Comparison of ENCODE assay signal across 22 mouse cellular contexts in the genomic region with DNA sequence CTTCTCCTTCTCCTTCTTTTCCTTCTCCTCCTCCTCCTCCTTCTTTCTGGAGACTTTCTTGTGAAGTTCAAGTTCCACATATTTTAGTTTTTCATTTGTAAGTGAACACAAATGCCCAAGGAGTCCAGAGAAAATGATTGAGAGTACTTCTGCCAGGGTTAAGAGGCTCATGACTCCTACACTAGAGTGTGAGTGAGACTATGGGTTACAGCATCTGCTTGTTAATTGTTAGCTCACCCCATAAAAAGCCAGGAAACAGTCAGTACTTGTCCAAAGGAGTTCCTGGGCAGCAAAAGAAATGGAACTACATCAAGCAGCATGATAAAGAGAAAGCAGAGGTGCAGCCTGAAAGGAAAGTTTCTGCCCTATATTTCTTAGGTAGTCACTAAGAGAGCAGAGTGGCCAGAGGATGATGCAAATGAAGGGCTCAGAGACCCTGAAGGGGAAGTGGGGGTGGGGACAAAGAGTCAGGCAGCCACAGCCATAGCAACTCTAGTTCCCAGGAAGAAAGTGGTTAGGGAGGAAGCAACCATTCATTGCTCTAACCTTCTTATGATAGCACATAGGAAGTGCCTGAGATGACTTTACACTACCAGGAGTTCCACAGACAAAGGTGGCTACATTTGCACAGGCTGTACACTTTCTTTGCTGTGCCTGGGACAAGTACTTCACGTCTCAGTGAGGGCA. TPM values are rescaled to one million over a fixed set of nuclear protein-coding genes. Genes with fewer than 3 reads are reported as not detected.
DNase-seq lines count a peak whose midpoint lies in the region; ATAC-seq and TF ChIP-seq lines count a peak whose summit lies in the region.
"Had no signal": no experiment of that assay in that cellular context is flagged by ENCODE, and none has a peak within 500 bp of the region (broad histone marks: within the 10 kb centered on the region; RNA-seq: fewer than 3 reads in every experiment).

No protein-coding gene starts in this region.

- H3K9me3 ChIP-seq in kidney, embryonic 15.5 days (replicated peaks) = no peaks in the 10 kb centered on the region
- no peaks in the 10 kb centered on the region for H3K9me3 ChIP-seq in lung, postnatal 0 days (ENCODE audit: low read length)
- H3K9me3 ChIP-seq: embryonic facial prominence, embryonic 13.5 days; forebrain, embryonic 12.5 days; heart, embryonic 12.5 days; hindbrain, embryonic 15.5 days had no signal

- 100% methylated on average over 1 of the region's 1 CpGs for WGBS in kidney, embryonic 15.5 days
- WGBS in lung, postnatal 0 days = 13% methylated on average over 1 of the region's 1 CpGs
- WGBS in lung, adult 2 months = 30% methylated on average over 1 of the region's 1 CpGs

- ATAC-seq in kidney, embryonic 15.5 days (replicated peaks; ENCODE audit: low FRiP score) = no peak
- peak; percentile 75 for ATAC-seq in lung, postnatal 0 days
- peak; percentile 48; the same call in 1 of the 2 replicates for ATAC-seq in granulocyte monocyte progenitor cell, adult 5-6 weeks (replicated peaks; ENCODE audit: poor library complexity, severe bottlenecking)
- ATAC-seq: activated CD4-positive, CD25-positive, alpha-beta regulatory T cell, adult 4 months; forebrain, embryonic 16.5 days; Patski had no signal

- no peaks in the 10 kb centered on the region for H3K27me3 ChIP-seq in kidney, embryonic 15.5 days
- no peaks in the 10 kb centered on the region for H3K27me3 ChIP-seq in lung, postnatal 0 days (replicated peaks; ENCODE audit: insufficient read depth, low read length)
- H3K27me3 ChIP-seq: embryonic facial prominence, embryonic 13.5 days; forebrain, embryonic 12.5 days; heart, embryonic 12.5 days; hindbrain, embryonic 15.5 days; Patski had no signal

- H3K4me2 ChIP-seq in kidney, embryonic 15.5 days = no peak overlapping the region
- no peak overlapping the region for H3K4me2 ChIP-seq in lung, postnatal 0 days (replicated peaks; ENCODE audit: low read depth, low read length)
- H3K4me2 ChIP-seq: embryonic facial prominence, embryonic 13.5 days; forebrain, embryonic 12.5 days; heart, embryonic 12.5 days; hindbrain, embryonic 15.5 days had no signal

- no peak overlapping the region for H3K27ac ChIP-seq in kidney, embryonic 15.5 days
- no peak overlapping the region for H3K27ac ChIP-seq in lung, postnatal 0 days (ENCODE audit: low read length)
- H3K27ac ChIP-seq: embryonic facial prominence, embryonic 13.5 days; forebrain, embryonic 12.5 days; hindbrain, embryonic 15.5 days had no signal

- TF ChIP-seq EP300 in lung, postnatal 0 days (IDR thresholded peaks at IDR 0.05) = no peak

- no peak for TF ChIP-seq POLR2A in lung, adult 2 months (IDR thresholded peaks at IDR 0.05; ENCODE audit: borderline replicate concordance, extremely low read depth, low read depth, low read length)

- no peak for TF ChIP-seq CTCF in lung, postnatal 0 days (IDR thresholded peaks at IDR 0.05)
- no peak for TF ChIP-seq CTCF in lung, adult 2 months (IDR thresholded peaks at IDR 0.05; ENCODE audit: insufficient read depth, low read length)

- DNase-seq in kidney, adult 9 months = peak; percentile 43
- peak; percentile 47 for DNase-seq in lung, postnatal 0 days (ENCODE audit: low spot score)
- DNase-seq in lung, adult 2 months = no peak
- no peak for DNase-seq in adrenal gland, postnatal 36 days
- DNase-seq in adrenal gland, postnatal 10 days = no peak
- DNase-seq: adrenal gland, postnatal 25 days; cerebellum, adult 2 months; cerebellum, postnatal 14 days; gastrocnemius, postnatal 14 days had no signal

- H3K4me1 ChIP-seq in kidney, embryonic 15.5 days = no peaks in the 10 kb centered on the region
- H3K4me1 ChIP-seq in lung, postnatal 0 days (ENCODE audit: insufficient read depth, low read depth, low read length) = no peaks in the 10 kb centered on the region
- no peaks in the 10 kb centered on the region for H3K4me1 ChIP-seq in lung, adult 2 months (ENCODE audit: control insufficient read depth, insufficient read depth, low read length)
- H3K4me1 ChIP-seq: embryonic facial prominence, embryonic 13.5 days; forebrain, embryonic 12.5 days; heart, embryonic 12.5 days; hindbrain, embryonic 15.5 days had no signal

- no peaks in the 10 kb centered on the region for H3K36me3 ChIP-seq in kidney, embryonic 15.5 days
- H3K36me3 ChIP-seq in lung, postnatal 0 days (ENCODE audit: insufficient read depth, low read length) = no peaks in the 10 kb centered on the region
- H3K36me3 ChIP-seq: embryonic facial prominence, embryonic 13.5 days; forebrain, embryonic 12.5 days; heart, embryonic 12.5 days; hindbrain, embryonic 15.5 days had no signal

- H3K4me3 ChIP-seq in kidney, embryonic 15.5 days (replicated peaks) = no peak overlapping the region
- no peak overlapping the region for H3K4me3 ChIP-seq in lung, postnatal 0 days (ENCODE audit: low read depth, low read length)
- H3K4me3 ChIP-seq in lung, adult 2 months (replicated peaks; ENCODE audit: extremely low read depth, low read depth, low read length) = no peak overlapping the region
- H3K4me3 ChIP-seq: embryonic facial prominence, embryonic 13.5 days; forebrain, embryonic 12.5 days; heart, embryonic 12.5 days; hindbrain, embryonic 15.5 days had no signal

- no peak overlapping the region for H3K9ac ChIP-seq in kidney, embryonic 15.5 days
- H3K9ac ChIP-seq in lung, postnatal 0 days (replicated peaks; ENCODE audit: low read depth) = no peak overlapping the region
- H3K9ac ChIP-seq: embryonic facial prominence, embryonic 13.5 days; forebrain, embryonic 12.5 days; heart, embryonic 12.5 days; hindbrain, embryonic 15.5 days had no signal

RNA-seq across cellular contexts. Expression of a gene that starts 24.9 kb away (rescaled TPM):
- 0.05 and 0.06 TPM in 2 replicates for polyA plus RNA-seq in kidney, embryonic 15.5 days (2015; fragmentation: Nextera tagmentation; extraction: Ambion mirVana)
- polyA plus RNA-seq in lung, postnatal 0 days (2015; fragmentation: Nextera tagmentation; extraction: Ambion mirVana) = 0.07 and 0.08 TPM in 2 replicates
- polyA plus RNA-seq in lung, adult 2 months (2012; rRNA removed) = 0.03 and 0.04 TPM in 2 replicates
- not detected in 2 replicates for total RNA-seq in granulocyte monocyte progenitor cell, adult 5-6 weeks (2014; fragmentation: Nextera tagmentation)
- not detected in 2 replicates for total RNA-seq in granulocyte monocyte progenitor cell, adult 5-6 weeks (2017)
- under 1 TPM; 0.26 to 0.36 TPM for total RNA-seq in adrenal gland, postnatal 36 days (2021)
- under 1 TPM; 0.12 to 0.15 TPM for total RNA-seq in adrenal gland, postnatal 10 days (2021)
- total RNA-seq: adrenal gland, postnatal 25 days; gastrocnemius, adult 18-20 months; heart, adult 8-10 months had no signal
- polyA plus RNA-seq: activated CD4-positive, CD25-positive, alpha-beta regulatory T cell, adult 4 months; C2C12; cerebellum, adult 2 months; hindbrain, embryonic 11.5 days had no signal

RNA-seq across cellular contexts. Expression of a gene that starts 54.2 kb away (rescaled TPM):
- polyA plus RNA-seq in kidney, embryonic 15.5 days (2015; fragmentation: Nextera tagmentation; extraction: Ambion mirVana) = 6.8 and 7.2 TPM in 2 replicates
- 4.4 and 4.7 TPM in 2 replicates for polyA plus RNA-seq in lung, postnatal 0 days (2015; fragmentation: Nextera tagmentation; extraction: Ambion mirVana)
- polyA plus RNA-seq in lung, adult 2 months (2012; rRNA removed) = 9.2 and 12.9 TPM in 2 replicates
- total RNA-seq in granulocyte monocyte progenitor cell, adult 5-6 weeks (2014; fragmentation: Nextera tagmentation) = 0.56 TPM in 1 of 2 replicates, not detected in the other
- 0.21 and 0.34 TPM in 2 replicates for total RNA-seq in granulocyte monocyte progenitor cell, adult 5-6 weeks (2017)
- total RNA-seq in adrenal gland, postnatal 36 days (2021) = 10 to 100 TPM; 15.0 to 25.1 TPM
- 10 to 100 TPM; 15.3 to 17.5 TPM for total RNA-seq in adrenal gland, postnatal 10 days (2021)

Comparison
In these comparisons a context has a peak if more than half of its experiments do, and no peak if none do; other contexts are left out.
1. DNase-seq: peak in kidney, adult 9 months (single experiment) and lung, postnatal 0 days (single experiment); none in lung, adult 2 months (single experiment), adrenal gland, postnatal 36 days (0 of 2) and adrenal gland, postnatal 10 days (single experiment).
2. RNA of a gene that starts 54.2 kb away (total RNA-seq): 15.0 to 25.1 TPM in adrenal gland, postnatal 36 days and 15.3 to 17.5 TPM in adrenal gland, postnatal 10 days; 0.21 to 0.56 TPM in granulocyte monocyte progenitor cell, adult 5-6 weeks; every median in the first group is over 10 times any median in the second.